Mouse (Mus musculus) ES-E14 (cell line): ENCODE results near the gene Nkx2-5. TPM values are rescaled to one million over a fixed set of nuclear protein-coding genes. Genes with fewer than 3 reads are reported as not detected.
A peak's percentile ranks its signal among the peaks of the same experiment; 100 is the strongest.

ENCODE experiments used
- DNase-seq: peaks from one replicate; pipeline ENCODE4 v3.0.0-alpha.2; 2013; ENCODE audit warnings: low read depth, low spot score
- H3K27ac ChIP-seq: 2 replicates; pipeline ENCODE4 v1.5.1; 2012; ENCODE audit warnings: low read depth, mild to moderate bottlenecking, low read length, moderate library complexity, mixed read lengths; ENCODE audit not compliant: poor library complexity, insufficient read depth, severe bottlenecking
- H3K36me3 ChIP-seq: 2 replicates; pipeline ENCODE4 v1.6.1; 2012; ENCODE audit warnings: mild to moderate bottlenecking, low read length, moderate library complexity, mixed read lengths; ENCODE audit not compliant: control insufficient read depth, poor library complexity, insufficient read depth, severe bottlenecking
- H3K4me1 ChIP-seq, 2 experiments: fragments of 150-350 bp in 1 of 2; sonication (generic) in 1 of 2; 2 replicates each; pipeline ENCODE4 v1.6.1; 2012; ENCODE audit warnings: low read length in 2 of 2, mild to moderate bottlenecking in 1 of 2, mixed read lengths in 1 of 2; ENCODE audit not compliant: control insufficient read depth in 2 of 2, insufficient read depth in 2 of 2, poor library complexity in 1 of 2
- H3K4me3 ChIP-seq, 2 experiments: fragments of 150-350 bp in 1 of 2; sonication (generic) in 1 of 2; 2 replicates each; pipeline ENCODE4 v1.5.1; 2012; ENCODE audit warnings: low read length in 2 of 2, low read depth in 1 of 2, mild to moderate bottlenecking in 1 of 2, mixed read lengths in 1 of 2; ENCODE audit not compliant: insufficient read depth in 1 of 2, poor library complexity in 1 of 2, severe bottlenecking in 1 of 2
- H3K9ac ChIP-seq: 2 replicates; pipeline ENCODE4 v1.6.1; 2012; ENCODE audit warnings: low read depth, mild to moderate bottlenecking, low read length, mixed read lengths; ENCODE audit not compliant: poor library complexity, insufficient read depth, severe bottlenecking
- H3K9me3 ChIP-seq: fragments of 150-350 bp; sonication (generic); 2 replicates; pipeline ENCODE4 v1.6.1; 2012; ENCODE audit warnings: low read depth, mild to moderate bottlenecking, low read length; ENCODE audit not compliant: control insufficient read depth, insufficient read depth
- CHD2 ChIP-seq: IDR thresholded peaks from 2 replicates; pipeline ENCODE4 v1.6.1; 2014; ENCODE audit warnings: mild to moderate bottlenecking, low read depth, low read length, inconsistent platforms
- HCFC1 ChIP-seq: IDR thresholded peaks from 2 replicates; pipeline ENCODE4 v1.6.1; 2012; ENCODE audit warnings: low read length, inconsistent platforms, borderline replicate concordance; ENCODE audit not compliant: insufficient read depth
- MAFK ChIP-seq: IDR thresholded peaks from 2 replicates; pipeline ENCODE4 v1.6.1; 2014; ENCODE audit warnings: mild to moderate bottlenecking, low read depth, low read length, inconsistent platforms; ENCODE audit not compliant: insufficient read depth
- ZC3H11A ChIP-seq: IDR thresholded peaks from 2 replicates; pipeline ENCODE4 v1.6.1; 2012; ENCODE audit warnings: low read depth, mild to moderate bottlenecking, inconsistent platforms, low read length, borderline replicate concordance
- ZNF384 ChIP-seq: IDR thresholded peaks from 2 replicates; pipeline ENCODE4 v1.6.1; 2012; ENCODE audit warnings: low read depth, low read length, inconsistent platforms
- in situ Hi-C, 2 experiments: fragments of 600-800 bp; cut with MboI; formaldehyde crosslinking; loops; one replicate each; pipeline ENCODE4 v1.15.1; 2025; ENCODE audit warnings: low sequenced_read_pairs in 2 of 2, inconsistent platforms in 1 of 2; ENCODE audit not compliant: unreplicated experiment in 2 of 2
- total RNA-seq: library from RNA; depleted of rRNA; stranded (reverse); fragments of 300-350 nt; gene quantifications from 2 replicates; pipeline ENCODE4 v1.2.3, GENCODE M21; 2012

Nkx2-5 gene
- total RNA-seq, 1 experiment = 3.0 TPM

GRCm38 (mm10) chr17:26838191-26838910 lies 6.5 kb downstream of the Nkx2-5 start:
- no peak for DNase-seq
- Histone ChIP-seq H3K9ac (no peak overlapping the region), H3K4me1 (peaks cover 0 to 18% of the 10 kb centered on the region in 2 experiments; a peak in 3 of 4 replicates), H3K9me3 (no peaks in the 10 kb centered on the region), H3K27ac (no peak overlapping the region), H3K4me3 (peak overlapping the region; percentile 52 to 61; a peak in 2 of 4 replicates), H3K36me3 (no peaks in the 10 kb centered on the region)
- in situ Hi-C loops = no loop called here
- no peak for TF ChIP-seq CHD2
- TF ChIP-seq HCFC1 = no peak
- no peak for TF ChIP-seq ZNF384
- TF ChIP-seq ZC3H11A = no peak
- no peak for TF ChIP-seq MAFK

- H3K9ac ChIP-seq = no peak overlapping the region
- H3K36me3 ChIP-seq = no peaks in the 10 kb centered on the region
- in situ Hi-C loops = no loop called here
- TF ChIP-seq CHD2 (no peak), ZNF384 (no peak), MAFK (no peak), HCFC1 (no peak), ZC3H11A (no peak)
- no peak overlapping the region for H3K27ac ChIP-seq
- no peak overlapping the region for H3K4me3 ChIP-seq
- H3K9me3 ChIP-seq = no peaks in the 10 kb centered on the region
- no peak for DNase-seq
- H3K4me1 ChIP-seq = peaks cover 0 to 18% of the 10 kb centered on the region in 2 experiments; a peak in 3 of 4 replicates
Observed at GRCm38 (mm10) chr17:26837546-26837985, 7.2 kb downstream of the Nkx2-5 start.

- Histone ChIP-seq H3K27ac (no peak overlapping the region), H3K4me1 (peaks cover 0 to 18% of the 10 kb centered on the region in 2 experiments; a peak in 3 of 4 replicates), H3K4me3 (no peak overlapping the region), H3K9ac (no peak overlapping the region), H3K9me3 (no peaks in the 10 kb centered on the region), H3K36me3 (no peaks in the 10 kb centered on the region)
- in situ Hi-C loops = no loop called here
- TF ChIP-seq CHD2 (no peak), ZC3H11A (no peak), MAFK (no peak), HCFC1 (no peak), ZNF384 (no peak)
- no peak for DNase-seq
Observed at GRCm38 (mm10) chr17:26836786-26837545, 7.8 kb downstream of the Nkx2-5 start.

- no peak for DNase-seq
- no peak overlapping the region for H3K27ac ChIP-seq
- H3K4me3 ChIP-seq = peak overlapping the region in 1 of 2 experiments; percentile 2; a peak in 2 of 4 replicates
- H3K9ac ChIP-seq = no peak overlapping the region
- TF ChIP-seq ZNF384 (no peak), CHD2 (no peak), ZC3H11A (no peak), MAFK (no peak), HCFC1 (no peak)
- no peaks in the 10 kb centered on the region for H3K9me3 ChIP-seq
- H3K36me3 ChIP-seq = no peaks in the 10 kb centered on the region
- H3K4me1 ChIP-seq = peaks cover 0 to 18% of the 10 kb centered on the region in 2 experiments; a peak in 3 of 4 replicates
- in situ Hi-C loops = no loop called here
Observed at GRCm38 (mm10) chr17:26836377-26836776, 8.4 kb downstream of the Nkx2-5 start.
